Mouse (Mus musculus): ENCODE data around the gene Rpl22. TPM values are rescaled to one million over a fixed set of nuclear protein-coding genes. Genes with fewer than 3 reads are reported as not detected.

The Rpl22 gene
- total RNA-seq (2022), result 100 to 1,000 TPM; 266 to 327 (median 276) TPM

- DNase-seq (ENCODE audit: low spot score), result peak; percentile 96
These were observed at the start of gene Rpl22 for GRCm38 (mm10) chr4:152325574-152326411. Gene Rpl22 (plus strand): TSS chr4:152325742.

- DNase-seq (ENCODE audit: low spot score), result no peak
These were observed 48.9 kb upstream of the Rpl22 start for GRCm38 (mm10) chr4:152276389-152277347.

DNA sequence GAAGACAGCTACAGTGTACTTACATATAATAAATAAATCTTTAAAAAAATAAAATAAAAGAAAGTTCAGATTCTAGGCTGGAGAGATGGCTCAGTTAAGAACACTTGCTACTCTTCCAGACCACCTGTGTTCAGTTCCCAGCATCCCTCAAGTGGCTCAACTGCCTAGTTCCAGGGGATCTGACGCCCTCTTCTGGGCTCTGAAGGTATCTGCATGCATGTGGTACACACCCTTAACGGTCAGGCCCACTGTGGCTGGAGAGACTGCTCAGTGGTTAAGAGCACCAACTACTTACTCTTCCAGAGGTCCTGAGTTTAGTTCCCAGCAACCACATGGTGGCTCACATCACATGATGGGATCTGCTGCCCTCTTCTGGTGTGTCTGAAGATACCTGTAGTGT, 47.6 kb upstream of the Rpl22 start:
- DNase-seq (ENCODE audit: low spot score), result no peak

GRCm38 (mm10) chr4:152278986-152279385, 46.6 kb upstream of the Rpl22 start:
- DNase-seq (ENCODE audit: low spot score), result no peak

GRCm38 (mm10) chr4:152281601-152282000, 43.9 kb upstream of the Rpl22 start:
- no peak for DNase-seq (ENCODE audit: low spot score)

DNA sequence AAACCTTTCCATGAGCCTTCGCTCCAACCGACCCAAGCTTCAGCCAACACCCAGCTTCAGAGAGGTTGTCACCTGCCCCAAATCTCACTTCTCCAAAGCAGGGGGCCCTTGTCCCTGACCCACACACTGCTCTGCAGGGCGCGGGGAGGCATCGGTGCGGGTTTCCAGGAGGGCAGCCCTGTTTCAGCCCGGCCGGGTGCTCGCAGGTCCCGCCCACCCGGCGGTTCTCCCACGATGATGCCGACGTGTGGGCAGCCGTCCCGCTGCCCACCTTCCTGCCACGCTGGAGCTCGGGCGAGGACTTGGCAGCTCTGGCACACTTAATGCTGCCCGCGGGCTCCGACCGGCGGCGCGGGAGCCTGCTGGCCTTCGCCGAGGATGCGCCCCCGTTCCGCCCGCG, 42.8 kb upstream of the Rpl22 start:
- no peak for DNase-seq (ENCODE audit: low spot score)

- DNase-seq (ENCODE audit: low spot score), result peak; percentile 71
These were observed 42.2 kb upstream of the Rpl22 start for GRCm38 (mm10) chr4:152283186-152283950.

- DNase-seq (ENCODE audit: low spot score), result peak; percentile 79
These were observed 40.0 kb upstream of the Rpl22 start for GRCm38 (mm10) chr4:152285505-152285904.

GRCm38 (mm10) chr4:152286183-152286582, 39.4 kb upstream of the Rpl22 start:
- DNase-seq (ENCODE audit: low spot score), result no peak

GRCm38 (mm10) chr4:152286887-152287286, 38.7 kb upstream of the Rpl22 start:
- no peak for DNase-seq (ENCODE audit: low spot score)

DNA sequence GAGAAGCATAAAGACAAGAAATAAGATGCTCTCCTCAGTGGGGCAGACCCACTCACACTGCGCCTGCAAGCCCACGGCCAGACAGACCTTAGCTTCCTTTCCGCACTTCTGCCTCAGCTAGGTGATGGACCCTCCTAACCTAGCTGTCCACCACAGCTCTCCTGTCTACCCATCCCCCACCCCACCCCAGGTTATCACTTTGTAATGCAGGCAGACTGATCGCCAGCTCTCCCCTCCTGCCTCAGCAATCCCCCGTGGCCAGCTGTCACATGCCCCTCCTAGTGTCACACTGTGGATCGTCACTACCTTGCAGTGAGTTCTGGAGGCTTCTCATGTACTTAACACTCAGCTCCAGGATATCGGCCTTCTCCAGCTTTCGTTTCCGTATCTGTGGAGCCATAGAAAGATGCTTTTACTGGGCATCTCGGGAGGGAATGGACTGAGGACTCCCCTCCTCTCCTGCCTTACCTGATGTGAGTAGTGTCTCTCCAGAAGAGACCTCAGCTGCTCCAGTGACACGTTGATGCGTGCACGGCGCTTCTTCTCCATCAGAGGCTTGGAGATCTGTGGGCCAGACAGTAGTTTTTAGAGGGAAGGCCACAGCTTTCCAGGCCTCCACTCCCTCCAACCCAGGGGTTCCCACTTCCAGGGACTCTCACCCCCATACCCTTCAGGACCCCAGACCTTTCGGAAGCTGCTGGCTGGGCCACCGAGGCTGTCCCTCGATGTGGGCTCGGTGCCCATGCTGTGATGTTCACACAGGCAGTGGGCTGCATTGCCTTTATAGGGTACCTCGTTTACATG, 38.0 kb upstream of the Rpl22 start:
- no peak for DNase-seq (ENCODE audit: low spot score)

DNA sequence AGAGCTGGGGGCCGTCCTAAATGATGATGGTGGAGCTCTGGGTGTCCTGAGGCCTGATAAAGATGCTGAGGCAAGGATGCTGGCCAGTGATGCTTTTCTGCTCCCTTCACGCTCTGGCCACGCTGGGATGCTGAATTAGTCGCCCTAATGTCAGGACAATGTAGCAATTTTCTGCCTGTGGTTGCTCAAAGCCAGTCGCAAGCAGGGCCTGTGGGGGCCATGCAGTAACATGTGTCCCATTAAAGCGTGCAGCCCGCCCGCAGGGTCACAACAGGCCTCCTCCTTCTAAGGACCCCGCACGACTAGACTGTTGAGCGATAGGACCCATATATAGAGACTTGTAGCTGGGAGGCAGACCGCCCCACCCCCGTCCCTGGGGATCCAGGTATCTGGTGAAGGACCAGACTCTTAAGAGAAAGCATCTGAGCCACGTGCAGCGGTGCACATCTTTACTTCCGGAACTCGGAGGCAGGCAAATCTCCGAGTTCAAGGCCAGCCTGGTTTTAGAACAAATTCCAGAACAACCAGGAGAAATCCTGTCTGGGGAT, 37.1 kb upstream of the Rpl22 start:
- DNase-seq (ENCODE audit: low spot score), result no peak

DNA sequence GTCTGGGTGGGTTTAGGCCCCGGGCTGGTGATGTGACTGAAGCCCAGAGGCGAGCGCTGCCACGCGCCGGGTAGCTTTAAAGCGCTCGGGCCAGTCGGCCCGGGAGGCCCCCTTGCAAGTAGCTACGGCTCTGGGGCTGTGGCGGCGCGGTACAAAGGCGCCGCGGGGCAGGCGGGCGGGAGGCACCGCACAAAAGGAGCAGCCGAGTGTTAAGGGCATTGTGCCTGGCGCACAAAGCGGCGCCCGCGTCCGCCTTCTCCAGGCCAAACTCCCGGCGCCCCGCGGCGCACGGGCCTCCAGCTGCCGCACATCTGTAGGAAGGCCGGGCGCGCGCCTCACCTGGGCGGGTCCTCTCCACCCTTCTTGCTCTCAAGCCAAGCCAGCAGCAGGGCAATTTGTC, 35.2 kb upstream of the Rpl22 start:
- DNase-seq (ENCODE audit: low spot score), result no peak

GRCm38 (mm10) chr4:152290991-152291390, 34.6 kb upstream of the Rpl22 start:
- DNase-seq (ENCODE audit: low spot score), result no peak

GRCm38 (mm10) chr4:152291562-152291961, 34.0 kb upstream of the Rpl22 start, which contains the start of gene Hes3:
Gene Hes3 (minus strand): TSS chr4:152291662.
- no peak for DNase-seq (ENCODE audit: low spot score)

DNA sequence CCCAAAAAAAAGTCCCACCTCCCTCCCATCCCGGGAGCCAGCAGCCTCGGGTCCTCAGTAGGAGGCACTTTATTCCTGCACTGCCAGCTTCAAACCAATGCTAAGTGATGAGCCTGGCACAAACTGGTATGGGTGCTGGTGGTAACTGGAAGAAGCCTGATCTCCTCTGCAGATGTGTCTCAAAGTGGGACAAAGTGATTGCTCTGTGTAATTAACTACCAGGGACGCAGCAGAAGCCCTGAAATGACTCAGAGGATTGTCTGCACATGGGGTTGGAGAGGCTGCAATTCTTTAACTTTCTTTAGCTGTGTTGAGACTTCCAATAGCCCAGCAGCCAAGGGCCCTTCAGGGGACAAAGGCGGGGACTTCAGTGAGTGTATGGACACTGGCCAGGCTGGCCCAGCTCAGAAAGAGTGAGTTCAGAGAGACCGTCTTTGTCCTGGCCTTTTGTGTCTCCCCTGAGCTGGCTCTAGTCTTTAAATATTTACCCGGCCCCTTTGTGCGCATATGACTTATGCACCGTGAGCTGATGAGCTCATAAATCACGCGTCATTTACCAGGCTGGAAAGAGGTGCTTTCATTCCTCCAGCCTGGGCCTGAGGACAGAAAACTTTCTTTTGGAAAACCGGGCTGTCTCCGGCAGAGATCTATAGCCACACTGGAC, 33.3 kb upstream of the Rpl22 start:
- no peak for DNase-seq (ENCODE audit: low spot score)

- no peak for DNase-seq (ENCODE audit: low spot score)
These were observed 31.2 kb upstream of the Rpl22 start for GRCm38 (mm10) chr4:152294188-152294929.

DNA sequence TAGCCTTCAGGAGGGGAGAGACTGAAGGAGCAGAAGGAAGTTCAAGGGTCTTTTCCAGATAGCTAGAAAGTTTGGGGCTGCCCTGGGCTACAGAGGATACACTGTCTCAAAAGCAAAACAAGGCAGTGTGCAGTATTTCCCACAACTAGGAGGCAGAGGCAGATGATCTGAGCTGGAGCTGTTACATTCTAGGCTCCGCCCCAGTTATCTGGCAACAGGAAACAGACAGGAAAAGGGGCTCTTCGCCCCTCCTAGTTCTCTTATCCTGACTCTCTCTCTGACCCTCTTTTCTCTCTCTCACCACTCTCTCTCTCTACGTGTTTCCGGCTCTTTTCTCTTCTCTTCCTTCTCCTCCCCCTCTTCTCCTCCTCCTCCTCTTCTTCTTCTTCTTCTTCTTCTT, 29.6 kb upstream of the Rpl22 start:
- DNase-seq (ENCODE audit: low spot score), result no peak

DNA sequence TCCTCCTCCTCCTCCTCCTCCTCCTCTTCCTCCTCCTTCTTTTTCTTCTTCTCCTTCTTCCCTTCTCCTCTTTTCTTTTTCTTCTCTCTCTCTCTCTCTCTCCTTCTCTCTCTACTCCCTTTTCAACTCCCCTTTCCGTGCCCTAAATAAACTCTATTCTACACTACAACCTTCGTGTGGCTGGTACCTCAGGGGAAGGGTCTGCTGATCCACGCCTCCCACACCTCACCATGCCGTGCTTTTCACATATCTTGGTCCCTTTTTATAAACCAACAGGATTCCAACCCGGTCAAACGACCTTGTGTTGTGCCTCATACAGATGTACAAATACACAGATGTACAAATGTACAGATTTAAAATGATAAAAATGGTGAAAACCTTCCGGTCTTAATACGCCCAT, 29.2 kb upstream of the Rpl22 start:
- no peak for DNase-seq (ENCODE audit: low spot score)
